Mouse (Mus musculus) adrenal gland, adult 8-10 months (tissue): ENCODE results near the gene Krt75. TPM values are rescaled to one million over a fixed set of nuclear protein-coding genes. Genes with fewer than 3 reads are reported as not detected.
"Not testable (repeated sequence)": the region's sequence is repeated elsewhere in the genome, so short reads cannot be mapped to it uniquely, and the experiment has no call there.

Experiments used
- DNase-seq: peaks from one replicate; pipeline ENCODE4 v3.0.0; 2022
- total RNA-seq, 4 experiments: library from RNA; stranded (reverse); gene quantifications; 2 replicates each; pipeline ENCODE4 v1.2.4; 2022

The Krt75 gene
- total RNA-seq = not detected

DNA sequence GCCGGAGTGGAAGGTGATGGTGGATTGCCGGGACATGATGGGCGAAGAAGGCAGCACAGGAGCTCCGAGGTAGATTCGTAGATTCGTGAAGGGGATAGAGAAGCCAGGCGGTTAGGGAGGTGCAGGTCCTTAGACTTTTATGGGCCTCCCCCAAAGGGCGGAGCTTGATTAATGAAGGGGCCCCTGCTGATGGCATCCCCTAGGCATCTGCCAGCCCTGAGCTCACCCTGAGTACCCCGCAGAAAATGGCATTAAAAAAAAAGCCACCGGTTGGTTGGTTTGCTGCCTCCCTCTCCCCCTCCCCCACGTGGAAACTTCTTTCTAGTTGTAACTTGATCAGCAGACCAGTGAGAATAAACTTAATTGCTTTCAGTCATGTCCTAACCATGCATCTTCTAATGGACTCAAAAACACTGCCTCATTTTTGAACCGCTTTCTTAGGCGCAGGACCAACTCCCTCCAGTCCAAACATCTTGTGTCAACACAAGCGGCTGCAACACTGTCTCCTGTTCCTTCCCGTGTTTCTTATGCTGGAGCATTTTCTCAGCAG is at the start of gene Krt75:
Krt75 (minus strand) TSS at position 109 of the 550 bp plus-strand sequence.
- DNase-seq = no peak

DNA sequence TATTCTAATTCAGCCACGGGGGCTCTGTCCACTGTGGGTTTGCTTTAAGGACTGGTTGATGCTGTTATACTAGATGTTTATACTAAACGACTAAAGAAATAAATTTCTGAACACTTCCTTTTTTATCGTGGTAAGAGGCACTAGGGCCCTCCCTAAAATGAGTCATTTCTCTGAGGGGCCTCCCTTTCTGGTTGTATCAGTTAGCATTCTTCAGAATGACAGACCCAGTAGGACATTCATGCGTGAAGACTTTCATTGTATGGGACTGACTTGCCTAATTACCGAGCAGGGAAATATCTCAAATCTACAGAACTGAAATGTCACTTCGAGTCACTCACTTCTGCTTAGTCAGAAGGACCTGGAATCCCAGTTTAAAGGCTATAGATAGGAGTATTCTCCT is 25.4 kb upstream of the Krt75 start:
- DNase-seq = no peak

DNA sequence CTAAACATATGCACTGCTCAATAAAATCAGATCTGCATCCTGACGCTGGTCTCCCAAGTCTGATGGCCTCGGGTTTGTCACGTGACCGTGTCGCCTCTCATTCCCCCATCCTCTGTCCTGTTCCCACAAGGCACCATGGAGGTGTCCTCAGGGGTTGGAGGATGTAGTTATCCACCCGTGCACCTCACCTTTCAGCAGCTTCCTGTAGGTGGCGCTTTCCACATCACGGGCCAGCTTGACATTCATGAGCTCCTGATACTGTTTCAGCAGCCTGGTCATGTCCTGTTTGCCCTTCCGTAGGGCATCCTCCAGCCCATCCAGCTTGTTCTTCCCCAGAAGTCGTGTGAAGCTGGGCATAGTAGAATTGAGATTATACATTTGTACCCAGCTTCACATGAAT is 14.5 kb upstream of the Krt75 start:
- no peak for DNase-seq

DNA sequence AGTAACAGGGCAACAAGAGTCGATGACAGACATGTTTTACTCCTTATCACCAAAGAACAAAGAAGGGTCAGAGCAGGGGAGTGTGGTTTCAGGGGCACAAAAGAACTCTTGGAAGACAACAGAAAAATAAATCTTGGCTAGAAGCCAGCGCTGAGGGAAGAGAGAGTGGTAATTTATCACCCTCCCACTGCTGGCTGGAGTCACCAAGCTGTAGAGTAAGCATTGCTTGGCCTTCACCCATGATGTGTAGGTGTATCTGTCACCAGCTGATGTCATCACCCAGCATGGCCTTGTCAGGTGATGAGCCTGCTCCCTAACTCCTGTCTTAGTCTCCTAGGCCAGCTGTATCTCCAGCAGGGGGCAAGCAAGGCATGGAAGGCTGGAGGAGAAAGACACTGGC is 10.8 kb upstream of the Krt75 start:
- peak; percentile 18 for DNase-seq

DNA sequence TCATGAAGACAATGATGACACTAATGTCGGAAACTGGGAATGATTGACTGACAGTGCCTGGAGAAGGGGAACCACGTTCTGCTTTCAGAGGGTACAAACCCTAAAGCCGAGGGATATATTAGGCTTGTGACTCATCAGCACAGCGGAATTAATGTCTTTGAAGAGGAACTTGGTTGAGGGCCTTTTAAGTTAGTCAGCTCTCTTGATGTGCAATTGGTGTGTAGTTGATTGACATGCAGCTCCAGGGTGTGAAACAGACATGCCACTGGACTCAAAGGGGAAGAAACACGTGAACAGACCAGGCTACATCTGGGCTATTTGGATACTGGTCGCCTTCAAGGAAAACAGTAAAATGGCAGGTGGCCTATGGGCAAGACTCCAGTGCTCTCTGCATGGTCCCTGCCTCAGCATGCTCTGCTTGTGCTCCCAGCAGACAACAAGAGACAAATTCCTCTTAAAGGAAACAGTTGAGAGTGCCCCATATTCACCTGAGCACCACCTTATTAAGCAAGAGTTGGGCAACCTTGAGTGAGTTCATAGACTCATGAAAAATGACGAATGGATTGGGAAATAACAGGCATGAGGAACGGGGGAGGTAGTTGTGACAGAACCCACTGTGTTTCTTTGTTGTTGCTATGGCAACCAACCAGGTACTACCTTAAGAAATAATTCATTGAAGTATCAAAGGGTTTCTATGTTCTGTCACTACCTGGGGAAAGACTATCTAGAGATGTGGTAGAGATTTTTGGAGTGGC is 9.7 kb upstream of the Krt75 start:
- no peak for DNase-seq

DNA sequence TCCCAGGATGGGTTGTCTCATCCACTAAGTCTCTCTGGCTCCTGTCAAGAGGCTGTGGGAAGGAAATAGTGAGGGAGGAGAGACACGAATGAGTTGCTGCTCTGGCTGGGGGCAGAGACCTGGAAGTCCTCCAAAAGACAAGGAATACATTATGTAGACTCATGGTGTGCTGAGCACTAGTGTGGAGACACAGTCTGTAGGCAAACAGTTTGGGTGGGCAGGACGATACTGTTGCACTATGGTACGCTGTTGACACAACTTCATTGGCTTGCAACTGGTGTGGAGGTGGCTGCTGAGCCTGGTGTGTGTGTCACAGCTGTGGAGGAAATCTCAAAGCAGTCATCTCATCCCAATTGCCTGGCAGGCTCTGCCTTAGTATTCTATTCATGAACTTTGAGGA is 8.0 kb upstream of the Krt75 start:
- DNase-seq = no peak

DNA sequence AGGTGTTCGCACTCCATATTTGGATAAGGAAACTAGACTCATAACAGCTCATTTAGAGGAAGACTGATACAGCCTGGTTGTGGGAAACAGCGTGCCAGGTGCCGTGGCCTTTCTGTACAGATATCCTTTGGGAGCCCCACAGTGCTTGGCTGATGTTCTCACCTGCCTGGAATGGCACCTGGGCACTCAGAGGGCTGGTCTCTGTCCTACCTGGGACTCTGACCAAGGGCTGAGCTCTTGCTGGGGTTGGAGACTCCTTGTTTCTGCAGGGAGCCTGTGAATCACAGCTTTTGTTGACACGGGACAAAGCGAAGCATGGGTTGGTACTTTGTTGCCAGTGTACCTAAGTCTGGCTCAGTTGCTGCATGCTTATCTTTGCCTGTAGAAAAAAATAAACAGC is 1.8 kb upstream of the Krt75 start:
- DNase-seq = no peak

DNA sequence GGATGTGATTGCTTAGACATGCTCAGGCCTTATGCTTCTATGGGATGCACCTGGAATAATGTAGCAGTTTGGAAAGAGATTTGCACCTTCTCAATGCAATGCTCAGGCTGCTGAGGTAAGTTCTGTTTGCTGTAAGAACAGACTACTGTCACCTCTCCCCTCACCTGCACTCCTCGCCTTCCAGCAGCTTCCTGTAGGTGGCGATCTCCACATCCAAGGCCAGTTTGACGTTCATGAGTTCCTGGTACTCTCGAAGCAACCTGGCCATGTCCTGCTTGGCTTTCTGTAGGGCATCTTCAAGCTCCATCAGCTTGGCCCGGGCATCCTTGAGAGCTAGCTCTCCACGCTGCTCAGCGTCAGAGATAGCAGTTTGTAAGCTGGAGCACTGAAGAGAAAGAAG is 5.9 kb downstream of the Krt75 start:
- DNase-seq = no peak

DNA sequence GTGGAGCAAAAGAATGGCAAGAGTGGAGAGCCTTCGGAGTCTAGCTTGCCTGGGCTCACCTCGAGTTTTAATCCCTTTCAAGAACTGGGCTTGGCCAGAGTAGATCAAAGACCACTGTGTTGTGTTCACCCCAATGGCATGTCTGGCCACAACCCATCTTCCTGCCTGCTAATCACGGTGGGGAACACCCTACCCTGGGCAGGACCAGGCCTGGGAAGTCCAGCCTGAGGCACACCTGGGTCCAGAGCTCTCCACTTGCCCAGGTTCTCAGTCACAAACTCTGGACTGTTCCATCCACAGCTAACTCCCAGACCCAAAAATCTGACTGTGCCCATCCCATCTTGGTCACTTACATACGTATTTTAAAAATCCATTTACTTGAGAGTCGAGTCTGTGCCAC is 10.9 kb downstream of the Krt75 start, which contains the start of gene Krt90:
Krt90 (minus strand) TSS at position 101 of the 400 bp plus-strand sequence.
- no peak for DNase-seq

DNA sequence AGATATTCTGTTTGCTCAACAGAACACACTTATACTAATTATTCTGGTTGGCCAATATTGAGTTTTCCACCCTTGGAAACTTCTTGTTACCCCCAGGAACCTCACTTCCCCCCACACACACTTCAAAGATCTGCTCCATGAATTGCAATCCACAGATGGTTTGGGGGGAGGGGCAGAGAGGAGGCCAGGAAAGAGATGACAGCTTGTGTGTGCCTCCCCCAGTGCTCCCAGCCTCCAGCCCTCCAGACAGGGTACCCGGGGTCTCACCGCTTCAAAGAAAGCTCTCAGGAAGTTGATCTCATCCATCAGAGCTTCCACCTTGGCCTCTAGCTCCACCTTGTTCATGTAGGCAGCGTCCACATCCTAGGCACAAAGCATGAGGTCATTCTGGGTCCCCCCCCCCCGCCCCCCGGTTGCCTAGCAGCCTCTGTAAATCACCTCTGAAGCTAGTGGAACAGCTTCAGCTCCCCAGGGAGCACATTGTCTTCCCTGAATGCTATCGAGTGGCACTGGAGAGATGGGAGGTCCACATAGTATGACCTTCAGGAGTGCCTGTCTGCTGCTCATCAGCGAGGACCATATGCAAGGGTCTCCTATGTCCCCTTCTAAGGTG is 15.6 kb downstream of the Krt75 start:
- no peak for DNase-seq

DNA sequence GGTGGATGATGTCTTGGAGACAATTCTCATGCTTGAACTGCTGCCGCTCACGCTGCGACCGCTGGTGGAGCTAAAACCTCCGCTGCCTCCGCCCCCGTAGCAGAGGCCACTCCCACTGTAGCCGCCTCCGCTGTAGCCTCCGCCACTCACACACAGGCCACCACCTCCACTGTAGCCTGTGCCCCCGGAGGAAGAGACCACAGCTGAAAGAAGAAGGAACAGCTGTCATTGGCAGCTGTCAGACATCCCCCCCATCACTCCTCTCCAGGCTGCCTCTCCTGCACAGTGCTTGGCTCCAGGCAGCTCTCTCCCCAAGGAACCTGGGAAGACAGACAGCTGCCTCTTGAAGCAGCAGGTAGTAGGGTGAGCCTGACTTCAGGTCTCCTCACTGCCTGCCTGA is 20.5 kb downstream of the Krt75 start:
- DNase-seq = no peak

DNA sequence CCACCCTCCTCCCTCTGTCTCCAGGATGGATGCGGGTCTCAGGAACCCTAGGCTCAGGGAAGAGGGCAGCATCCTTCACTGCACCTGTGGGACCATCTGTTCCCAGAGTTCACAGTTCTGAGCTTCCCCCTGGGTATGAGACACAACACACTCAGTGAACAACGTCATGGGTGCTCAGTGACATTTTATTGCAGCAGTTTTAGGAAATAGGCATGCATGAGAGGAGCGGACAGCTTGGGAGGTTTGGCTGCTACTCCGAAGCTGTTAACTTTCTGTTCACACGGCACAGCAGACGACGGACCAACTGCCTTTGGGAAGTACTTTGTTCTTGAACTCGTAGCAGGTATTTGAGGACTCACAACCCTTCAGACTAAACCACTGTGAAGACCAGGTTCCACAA is 21.5 kb downstream of the Krt75 start:
- DNase-seq = no peak

DNA sequence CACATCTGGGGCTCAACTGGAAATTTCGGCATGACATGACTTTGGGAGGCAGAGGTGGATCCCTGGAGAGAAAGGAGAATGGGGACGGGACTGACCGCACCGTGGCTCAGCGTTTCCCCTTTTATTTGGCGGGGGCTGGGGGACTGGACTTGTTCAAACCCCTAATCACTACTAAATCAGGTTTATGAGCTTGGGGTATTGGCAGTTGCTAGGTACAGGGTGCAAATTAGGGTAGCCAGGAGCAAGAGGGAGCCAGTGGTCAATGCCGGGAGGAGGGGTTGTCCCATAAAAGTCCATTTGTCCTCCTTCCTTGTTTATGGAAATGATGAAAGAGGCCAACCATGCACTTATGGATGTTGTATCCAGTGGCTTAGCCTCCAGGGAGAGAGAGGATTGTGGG is 23.1 kb downstream of the Krt75 start, which contains the start of gene Krt82:
Krt82 (minus strand) TSS at position 101 of the 400 bp plus-strand sequence.
- DNase-seq = no peak

DNA sequence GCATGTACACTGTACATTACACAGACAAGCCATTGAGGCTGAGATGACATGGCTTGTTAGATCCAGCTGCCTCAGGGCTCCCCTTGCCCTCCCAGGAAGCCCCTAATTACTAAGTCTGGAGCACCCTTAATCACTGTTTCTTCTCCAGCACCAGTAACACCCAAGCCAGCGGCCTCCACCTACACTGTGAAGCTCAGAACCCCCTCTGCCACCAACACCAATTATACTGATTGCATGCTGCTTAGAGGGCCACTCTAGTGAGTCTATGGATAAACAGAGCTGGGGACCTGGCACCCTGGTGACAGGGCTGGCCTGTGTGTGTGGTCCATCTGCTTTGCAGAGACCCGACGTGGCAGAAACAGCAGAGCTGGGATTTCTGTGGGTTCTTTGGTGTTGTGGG is 29.2 kb downstream of the Krt75 start:
- no peak for DNase-seq

DNA sequence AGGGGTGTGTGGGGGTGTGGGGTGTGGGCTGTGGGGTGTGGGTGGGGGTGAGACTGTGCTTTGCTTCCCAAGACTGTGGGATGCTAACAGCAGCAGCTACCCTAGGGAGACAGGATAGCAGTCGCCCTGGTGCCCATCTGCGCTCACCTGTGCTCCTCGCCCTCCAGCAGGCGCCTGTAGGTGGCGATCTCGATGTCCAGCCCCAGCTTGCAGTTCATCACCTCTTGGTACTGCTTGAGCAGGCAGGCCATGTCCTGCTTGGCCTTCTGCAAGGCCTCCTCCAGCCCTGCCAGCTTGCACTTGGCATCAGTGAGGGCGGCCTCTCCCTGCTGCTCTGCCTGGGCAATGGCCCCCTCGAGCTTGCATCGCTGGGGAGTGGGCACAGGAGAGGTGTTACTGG is 31.2 kb downstream of the Krt75 start:
- DNase-seq = no peak

DNA sequence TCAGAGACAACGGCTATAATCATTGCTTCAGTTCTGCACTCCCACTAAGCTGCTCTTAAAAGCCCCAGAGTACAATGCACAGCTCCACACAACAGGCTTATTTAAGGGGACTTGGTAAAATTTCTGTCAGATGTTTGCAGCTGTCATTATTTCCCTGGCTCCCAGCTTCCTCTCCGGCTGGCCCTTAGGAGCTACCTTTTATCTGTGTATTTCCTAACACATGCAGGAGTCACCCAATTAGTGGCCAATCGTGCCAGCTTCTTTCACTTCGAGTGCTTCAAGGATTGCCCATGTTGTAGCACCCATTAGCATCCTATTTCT is 35.2 kb downstream of the Krt75 start:
- DNase-seq = no peak

DNA sequence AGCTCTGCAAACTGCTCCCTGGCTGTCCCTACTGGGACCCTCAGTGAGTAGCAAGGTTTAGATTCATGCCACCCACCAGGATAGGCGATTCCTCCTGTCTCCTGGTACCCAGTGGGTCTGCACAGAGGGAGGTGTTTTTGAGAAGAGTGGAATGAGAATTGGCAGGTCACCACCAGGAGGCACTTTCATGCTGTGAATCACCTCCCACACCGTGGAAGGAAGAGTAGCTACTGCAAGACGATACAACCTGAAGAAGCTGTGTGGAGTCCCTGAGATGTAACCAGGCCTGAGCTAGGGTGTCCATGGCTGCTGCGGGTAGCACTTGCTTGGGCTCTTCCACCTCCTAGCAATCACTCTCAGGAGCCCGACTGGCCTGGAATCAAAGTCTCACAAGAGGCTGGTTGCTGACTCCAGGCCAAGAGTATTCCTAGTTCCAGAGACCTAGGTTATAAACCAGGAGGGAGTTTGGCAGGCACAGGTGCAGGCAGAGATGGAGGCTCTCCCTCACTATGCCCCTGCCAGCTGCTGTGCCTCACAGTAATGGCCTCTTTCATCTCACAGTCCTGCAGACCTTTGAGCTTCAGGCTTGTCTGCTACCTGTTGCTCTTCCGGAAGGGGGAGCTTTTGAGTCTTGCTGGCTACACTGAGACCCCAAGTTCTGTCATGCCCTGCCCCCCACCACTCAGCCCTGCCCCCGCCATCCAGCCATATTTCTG is 35.7 kb downstream of the Krt75 start:
- no peak for DNase-seq

DNA sequence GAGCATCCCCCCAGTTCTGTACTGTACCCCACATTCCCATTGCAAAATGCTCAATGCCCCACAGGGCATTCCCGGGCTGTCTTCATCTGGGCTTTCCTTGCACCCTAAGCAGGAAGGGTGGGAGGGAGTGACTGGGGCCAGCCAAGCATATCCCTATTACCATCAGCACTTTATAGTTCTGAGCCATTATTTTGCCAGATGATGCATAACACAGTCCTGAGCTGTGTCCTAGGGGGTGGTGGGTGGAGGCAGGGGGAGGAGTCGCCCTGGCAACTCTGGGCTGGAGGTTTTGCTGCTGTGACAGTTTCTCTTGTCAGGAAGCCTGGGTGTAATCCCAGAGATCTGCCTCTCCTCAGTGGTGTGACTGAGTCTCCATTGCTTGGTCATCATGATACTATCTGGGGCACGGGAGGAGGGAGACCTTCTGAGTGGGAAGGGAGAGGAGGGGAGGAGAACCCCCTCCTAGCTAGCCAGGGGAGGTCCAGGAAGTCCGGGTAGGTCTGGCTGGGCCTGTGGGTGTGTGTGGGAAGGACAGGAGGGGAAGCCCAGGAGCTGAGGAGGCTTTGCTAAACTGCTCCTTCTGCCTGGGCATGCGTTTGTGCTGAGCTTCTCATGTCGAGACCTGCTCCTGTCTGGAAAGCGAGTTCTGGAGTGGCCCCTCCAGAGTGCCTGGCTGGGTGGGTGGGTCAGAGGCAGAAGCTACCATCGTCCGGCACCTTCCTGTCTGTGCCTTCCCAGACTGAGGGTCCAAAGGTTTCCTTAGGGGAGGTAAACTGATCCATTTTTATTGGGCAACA is 37.5 kb downstream of the Krt75 start:
- no peak for DNase-seq

DNA sequence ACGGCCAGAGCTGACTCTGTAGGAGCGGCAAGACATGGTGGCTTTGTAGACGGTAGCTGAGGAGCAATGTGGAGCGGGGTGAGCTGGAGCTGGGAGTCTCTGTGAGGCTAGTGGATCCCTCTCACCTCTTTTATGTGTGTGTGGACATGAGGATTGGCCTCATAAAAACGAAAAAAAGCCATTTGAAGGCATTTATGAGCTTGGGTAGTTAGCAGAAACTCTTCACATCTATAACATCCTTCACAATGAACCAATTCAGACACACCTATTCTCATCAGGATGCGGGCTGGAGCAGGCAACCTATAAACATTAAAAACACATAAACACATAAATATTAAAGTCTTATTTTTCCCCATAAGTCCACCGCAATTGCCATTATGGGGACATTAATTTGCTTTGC is 41.0 kb downstream of the Krt75 start, which contains the start of gene Krt84:
Krt84 (minus strand) TSS at position 101 of the 400 bp plus-strand sequence.
- DNase-seq = no peak

DNA sequence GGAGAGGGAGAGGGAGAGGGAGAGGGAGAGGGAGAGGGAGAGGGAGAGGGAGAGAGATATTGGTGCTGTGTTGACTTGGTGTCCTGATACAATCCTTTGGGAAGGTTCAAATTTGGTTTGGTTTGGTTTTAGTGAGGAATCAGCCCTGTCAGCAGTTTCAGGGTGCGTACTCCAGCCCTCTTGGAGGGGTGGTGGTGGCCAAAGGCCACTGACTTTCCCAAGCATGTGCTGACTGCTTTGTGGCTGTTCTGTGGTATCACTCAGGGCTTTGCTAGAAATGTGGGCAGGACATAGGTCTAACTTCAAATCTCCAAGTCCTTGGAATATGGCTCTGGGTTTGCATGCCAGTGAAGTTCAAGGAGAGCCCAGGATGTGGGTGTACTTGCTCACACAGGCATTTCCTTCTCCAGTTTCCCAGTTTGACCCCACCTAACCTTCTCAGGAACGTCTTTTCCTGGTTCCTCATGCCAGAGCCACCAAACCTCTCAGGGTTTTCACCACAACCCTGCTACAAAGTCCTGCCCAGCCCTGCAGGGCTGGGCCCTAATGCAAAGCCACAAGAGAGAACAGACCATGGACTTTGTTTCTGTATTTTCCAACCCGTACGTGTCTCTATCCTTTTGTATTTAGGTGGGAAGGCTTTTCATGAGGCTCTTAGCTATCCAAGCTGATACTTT is 51.0 kb downstream of the Krt75 start:
- DNase-seq = no peak

DNA sequence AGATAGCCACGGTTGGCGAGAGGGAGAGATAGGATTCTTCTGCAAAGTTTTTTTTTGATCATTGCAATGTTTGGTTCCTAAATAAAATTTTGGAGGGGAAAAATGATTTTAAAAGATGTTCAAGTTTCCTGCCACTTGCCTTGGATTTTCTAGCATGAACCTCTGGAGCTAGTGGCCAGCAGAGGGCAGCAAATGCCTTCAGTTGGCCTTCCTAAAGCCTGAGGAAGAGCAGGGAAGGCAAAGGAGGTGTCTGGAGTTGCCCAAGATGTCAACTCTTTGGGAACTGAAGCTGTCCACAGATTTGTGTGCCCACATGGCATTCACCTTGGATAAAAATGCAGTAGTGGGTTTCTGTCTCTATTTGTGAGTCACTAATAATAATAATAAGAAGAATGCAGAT is 53.9 kb downstream of the Krt75 start:
- peak; percentile 50 for DNase-seq

DNA sequence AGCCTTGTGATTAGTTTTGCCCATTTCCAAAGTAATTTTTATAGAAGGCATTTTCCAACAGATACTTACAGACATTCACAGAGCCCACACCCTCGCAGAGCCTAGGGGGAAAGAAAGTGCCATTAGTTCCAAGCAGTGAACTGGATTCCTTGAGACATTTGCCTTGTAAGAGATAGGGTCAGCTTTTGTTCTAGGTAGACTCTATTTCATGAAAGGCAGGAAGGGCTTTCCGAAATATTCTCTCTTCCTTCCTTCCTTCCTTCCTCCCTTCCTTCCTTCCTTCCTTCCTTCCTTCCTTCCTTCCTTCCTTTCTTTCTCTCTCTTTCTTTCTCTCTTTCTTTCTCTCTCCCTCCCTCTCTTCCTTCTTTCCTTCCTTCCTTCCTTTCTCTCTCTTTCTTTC is 56.5 kb downstream of the Krt75 start, which contains the start of gene Gm49425:
Gm49425 (minus strand) TSS at position 101 of the 400 bp plus-strand sequence.
- not testable (repeated sequence) for DNase-seq
